Mouse (Mus musculus) E14TG2a.4 (cell line): Measurements from ENCODE around the gene Lrrfip1.

ENCODE experiments used
- H3K27me3 ChIP-seq: 2 replicates; pipeline ENCODE4 v1.6.1; 2014; ENCODE audit warnings: low read length, control low read depth; ENCODE audit not compliant: insufficient read depth
- H3K36me3 ChIP-seq: 2 replicates; pipeline ENCODE4 v1.6.1; 2014; ENCODE audit warnings: low read length, control low read depth; ENCODE audit not compliant: insufficient read depth
- H3K4me1 ChIP-seq: replicated peaks from 2 replicates; pipeline ENCODE4 v1.6.1; 2014; ENCODE audit warnings: low read depth, low read length, control low read depth
- H3K4me3 ChIP-seq: replicated peaks from 2 replicates; pipeline ENCODE4 v1.5.1; 2014; ENCODE audit warnings: mild to moderate bottlenecking, low read length
- H3K9me3 ChIP-seq: 2 replicates; pipeline ENCODE4 v1.6.1; 2014; ENCODE audit warnings: low read length, control low read depth
- CTCF ChIP-seq: conservative IDR thresholded peaks from 2 replicates; pipeline ENCODE4 v1.5.1; 2014; ENCODE audit warnings: low read length
- NANOG ChIP-seq: IDR thresholded peaks from 2 replicates; pipeline ENCODE4 v1.6.1; 2014; ENCODE audit warnings: borderline replicate concordance, low read length, mixed read lengths
- POU5F1 ChIP-seq: IDR thresholded peaks from 2 replicates; pipeline ENCODE4 v1.6.1; 2014; ENCODE audit warnings: low read length, borderline replicate concordance

Gene Lrrfip1

DNA sequence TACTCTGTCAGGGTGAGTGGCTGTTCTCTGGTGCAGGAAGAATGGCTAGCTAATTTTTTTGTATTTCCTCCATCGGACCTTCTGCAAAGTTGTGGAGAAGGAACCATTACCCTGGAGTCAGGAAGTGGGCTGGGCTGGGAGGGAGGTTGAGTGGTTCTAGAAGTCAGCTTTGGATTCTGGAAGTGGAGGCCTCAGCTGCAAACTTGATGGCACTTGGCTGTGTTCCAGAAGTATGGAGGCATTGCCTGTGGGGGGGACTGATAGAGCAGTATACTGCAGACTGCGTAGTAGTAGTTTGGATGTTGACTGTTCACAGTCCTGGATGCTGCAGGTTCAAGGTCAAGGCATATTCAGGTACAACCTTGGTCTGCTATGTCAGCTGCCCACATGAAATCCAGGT is 12.2 kb downstream of the Lrrfip1 start:
- H3K9me3 ChIP-seq: no peaks in the 10 kb centered on the region
- TF ChIP-seq NANOG (no peak), POU5F1 (no peak), CTCF (no peak)
- H3K4me1 ChIP-seq: peaks cover 3% of the 10 kb centered on the region; the same call in 1 of the 2 replicates
- peaks cover 17% of the 10 kb centered on the region; the same call in 1 of the 2 replicates for H3K27me3 ChIP-seq
- H3K36me3 ChIP-seq: no peaks in the 10 kb centered on the region
- H3K4me3 ChIP-seq: no peak overlapping the region

GRCm38 (mm10) chr1:91011336-91011735 is 12.8 kb downstream of the Lrrfip1 start:
- peaks cover 18% of the 10 kb centered on the region for H3K27me3 ChIP-seq
- H3K9me3 ChIP-seq: no peaks in the 10 kb centered on the region
- peaks cover 3% of the 10 kb centered on the region; the same call in 1 of the 2 replicates for H3K4me1 ChIP-seq

GRCm38 (mm10) chr1:91013803-91014202 is 15.3 kb downstream of the Lrrfip1 start:
- no peaks in the 10 kb centered on the region for H3K9me3 ChIP-seq
- peaks cover 3% of the 10 kb centered on the region; the same call in 1 of the 2 replicates for H3K4me1 ChIP-seq
- H3K4me3 ChIP-seq: no peak overlapping the region
- no peaks in the 10 kb centered on the region for H3K36me3 ChIP-seq
- peaks cover 32% of the 10 kb centered on the region for H3K27me3 ChIP-seq
- TF ChIP-seq NANOG: no peak
- TF ChIP-seq CTCF: no peak
- no peak for TF ChIP-seq POU5F1

More at GRCm38 (mm10) chr1:91011336-91011735, 12.8 kb downstream of the Lrrfip1 start:
- H3K36me3 ChIP-seq: no peaks in the 10 kb centered on the region
- H3K4me3 ChIP-seq: no peak overlapping the region
- no peak for TF ChIP-seq NANOG
- TF ChIP-seq POU5F1: no peak
- no peak for TF ChIP-seq CTCF

DNA sequence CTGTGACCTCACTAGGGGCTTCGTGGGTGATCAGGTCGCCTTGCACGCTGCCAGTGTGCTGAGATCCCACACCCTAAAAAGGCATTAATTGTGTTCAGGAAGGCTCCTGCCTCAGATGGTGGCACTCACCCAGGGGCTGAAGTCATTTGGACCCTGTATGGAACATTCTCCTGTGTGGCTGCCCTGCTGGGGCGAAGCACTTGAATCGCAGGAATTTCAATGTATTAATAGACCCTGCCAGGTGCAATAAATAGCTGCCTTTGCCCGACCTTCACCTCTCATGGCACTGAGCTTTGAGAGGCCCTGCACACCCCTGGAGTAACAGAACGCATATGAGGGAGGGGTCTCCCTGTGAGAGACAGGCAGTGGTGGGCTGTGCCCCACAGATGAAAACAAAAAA is 17.0 kb downstream of the Lrrfip1 start:
- Histone ChIP-seq H3K27me3 (peaks cover 33% of the 10 kb centered on the region), H3K9me3 (no peaks in the 10 kb centered on the region), H3K4me1 (peaks cover 3% of the 10 kb centered on the region; the same call in 1 of the 2 replicates), H3K36me3 (no peaks in the 10 kb centered on the region), H3K4me3 (no peak overlapping the region)
- TF ChIP-seq NANOG (no peak), POU5F1 (no peak), CTCF (no peak)

- Histone ChIP-seq H3K27me3 (peaks cover 33% of the 10 kb centered on the region), H3K36me3 (no peaks in the 10 kb centered on the region), H3K4me1 (peaks cover 3% of the 10 kb centered on the region; the same call in 1 of the 2 replicates), H3K4me3 (peak overlapping the region; percentile 26; the same call in 1 of the 2 replicates), H3K9me3 (no peaks in the 10 kb centered on the region)
- TF ChIP-seq CTCF: no peak
- TF ChIP-seq POU5F1: no peak
- TF ChIP-seq NANOG: no peak
These were observed 18.7 kb downstream of the Lrrfip1 start for GRCm38 (mm10) chr1:91017111-91017758.

DNA sequence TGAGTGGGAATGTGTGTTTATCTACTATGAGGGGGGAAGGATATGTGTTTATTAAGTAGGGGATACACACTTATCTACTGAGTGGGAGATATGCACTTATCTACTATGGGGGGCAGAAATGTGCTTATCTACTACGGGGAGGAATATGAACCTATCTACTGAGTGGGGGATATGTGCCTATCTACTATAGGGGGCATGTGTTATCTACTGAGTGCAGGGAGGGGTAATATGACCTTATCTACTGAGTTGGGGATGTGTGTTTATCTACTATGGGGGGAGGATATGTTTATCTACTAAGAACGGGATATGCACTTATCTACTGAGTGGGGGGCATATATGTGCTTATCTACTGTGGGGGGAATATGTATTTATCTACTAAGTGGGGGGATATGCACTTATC is 20.8 kb downstream of the Lrrfip1 start:
- H3K9me3 ChIP-seq: no peaks in the 10 kb centered on the region
- H3K36me3 ChIP-seq: no peaks in the 10 kb centered on the region
- H3K4me3 ChIP-seq: no peak overlapping the region
- peaks cover 26% of the 10 kb centered on the region for H3K27me3 ChIP-seq
- no peak for TF ChIP-seq CTCF
- no peak for TF ChIP-seq POU5F1
- no peak for TF ChIP-seq NANOG
- peaks cover 3% of the 10 kb centered on the region; the same call in 1 of the 2 replicates for H3K4me1 ChIP-seq

GRCm38 (mm10) chr1:91021304-91021703 is 22.8 kb downstream of the Lrrfip1 start:
- Histone ChIP-seq H3K4me1 (no peaks in the 10 kb centered on the region; the same call in 1 of the 2 replicates), H3K36me3 (no peaks in the 10 kb centered on the region), H3K4me3 (no peak overlapping the region), H3K9me3 (no peaks in the 10 kb centered on the region), H3K27me3 (peaks cover 19% of the 10 kb centered on the region)
- TF ChIP-seq CTCF (peak; percentile 79), NANOG (no peak), POU5F1 (no peak)

GRCm38 (mm10) chr1:91022157-91022895 is 23.8 kb downstream of the Lrrfip1 start:
- Histone ChIP-seq H3K4me3 (no peak overlapping the region), H3K9me3 (no peaks in the 10 kb centered on the region), H3K4me1 (no peaks in the 10 kb centered on the region), H3K36me3 (no peaks in the 10 kb centered on the region), H3K27me3 (peaks cover 10% of the 10 kb centered on the region)
- no peak for TF ChIP-seq CTCF
- TF ChIP-seq POU5F1: no peak
- no peak for TF ChIP-seq NANOG
